Mouse (Mus musculus): Measurements from ENCODE around the gene Rnaset2a. TPM values are rescaled to one million over a fixed set of nuclear protein-coding genes. Genes with fewer than 3 reads are reported as not detected.
"Not testable (repeated sequence)": the region's sequence is repeated elsewhere in the genome, so short reads cannot be mapped to it uniquely, and the experiment has no call there.

Gene Rnaset2a
- polyA plus RNA-seq (2012; fragmentation: generic; extraction: Trizol): 84.9 TPM
- long read RNA-seq, experiment 1, transcript Rnaset2a-201 (9 exons, 1,793 nt): major isoform, 111 of 120 reads
- long read RNA-seq, experiment 1, partial matches to known transcripts: 9 of 120 reads
- long read RNA-seq, experiment 1, other reads (novel, unspliced or antisense): 0 of 120 reads
- long read RNA-seq, experiment 2, transcript Rnaset2a-201 (9 exons, 1,793 nt): major isoform, 19 of 22 reads
- long read RNA-seq, experiment 2, partial matches to known transcripts: 0 of 22 reads
- long read RNA-seq, experiment 2, other reads (novel, unspliced or antisense): 3 of 22 reads

- H3K79me2 ChIP-seq (ENCODE audit: control insufficient read depth, insufficient read depth); H3K36me3 ChIP-seq (ENCODE audit: control insufficient read depth, insufficient read depth); H3K27me3 ChIP-seq (ENCODE audit: control insufficient read depth, insufficient read depth, insufficient read length); H3ac ChIP-seq (ENCODE audit: control insufficient read depth, insufficient read length, low read depth); H3K79me3 ChIP-seq (ENCODE audit: low read depth): not testable (repeated sequence)
- H3K4me3 ChIP-seq (ENCODE audit: insufficient read depth, poor library complexity, severe bottlenecking): peak within 1 kb of the TSS; percentile 49
Measured at GRCm38 (mm10) chr17:8147439-8148316, at the start of gene Rnaset2a, which contains the start of gene Gm49673. Rnaset2a (minus strand) TSS chr17:8148097. Gm49673 (minus strand) TSS chr17:8147788.

- H3K27me3 ChIP-seq (ENCODE audit: control insufficient read depth, insufficient read depth, insufficient read length): no peaks in the 10 kb centered on the region
- no peak overlapping the region for H3ac ChIP-seq (ENCODE audit: control insufficient read depth, insufficient read length, low read depth)
- H3K36me3 ChIP-seq (ENCODE audit: control insufficient read depth, insufficient read depth): peaks cover 44% of the 10 kb centered on the region
- no peaks in the 10 kb centered on the region for H3K79me2 ChIP-seq (ENCODE audit: control insufficient read depth, insufficient read depth)
- no peaks in the 10 kb centered on the region for H3K79me3 ChIP-seq (ENCODE audit: low read depth)
- no peak overlapping the region for H3K4me3 ChIP-seq (ENCODE audit: insufficient read depth, poor library complexity, severe bottlenecking)
- TF ChIP-seq MYOG (IDR thresholded peaks at IDR 0.05; ENCODE audit: control insufficient read depth, extremely low read depth, insufficient read length) (no peak), MYOD1 (IDR thresholded peaks at IDR 0.05; ENCODE audit: control insufficient read depth, insufficient read length, low read depth) (no peak), CTCF (IDR thresholded peaks at IDR 0.05; ENCODE audit: control insufficient read depth, insufficient read depth, insufficient read length) (no peak), MAX (IDR thresholded peaks at IDR 0.05) (no peak)
Measured at GRCm38 (mm10) chr17:8197652-8198051, 49.8 kb upstream of the Rnaset2a start.

GRCm38 (mm10) chr17:8195685-8196376 is 47.9 kb upstream of the Rnaset2a start:
- Histone ChIP-seq H3K27me3 (ENCODE audit: control insufficient read depth, insufficient read depth, insufficient read length) (no peaks in the 10 kb centered on the region), H3ac (ENCODE audit: control insufficient read depth, insufficient read length, low read depth) (no peak overlapping the region), H3K79me3 (ENCODE audit: low read depth) (no peaks in the 10 kb centered on the region), H3K4me3 (ENCODE audit: insufficient read depth, poor library complexity, severe bottlenecking) (no peak overlapping the region), H3K36me3 (ENCODE audit: control insufficient read depth, insufficient read depth) (peaks cover 58% of the 10 kb centered on the region), H3K79me2 (ENCODE audit: control insufficient read depth, insufficient read depth) (no peaks in the 10 kb centered on the region)
- TF ChIP-seq MAX (IDR thresholded peaks at IDR 0.05) (no peak), FOSL1 (IDR thresholded peaks at IDR 0.05; ENCODE audit: insufficient read depth, low read length, poor library complexity, severe bottlenecking) (no peak), CTCF (IDR thresholded peaks at IDR 0.05; ENCODE audit: control insufficient read depth, insufficient read depth, insufficient read length) (no peak), CEBPB (IDR thresholded peaks at IDR 0.05; ENCODE audit: low read depth) (no peak), USF1 (IDR thresholded peaks at IDR 0.05; ENCODE audit: low read depth) (no peak), MYOG (IDR thresholded peaks at IDR 0.05; ENCODE audit: control insufficient read depth, extremely low read depth, insufficient read length) (no peak), MYOD1 (IDR thresholded peaks at IDR 0.05; ENCODE audit: control insufficient read depth, insufficient read length, low read depth) (no peak)

GRCm38 (mm10) chr17:8193678-8194077 is 45.8 kb upstream of the Rnaset2a start:
- no peaks in the 10 kb centered on the region for H3K27me3 ChIP-seq (ENCODE audit: control insufficient read depth, insufficient read depth, insufficient read length)
- TF ChIP-seq MAX (IDR thresholded peaks at IDR 0.05) (no peak), CTCF (IDR thresholded peaks at IDR 0.05; ENCODE audit: control insufficient read depth, insufficient read depth, insufficient read length) (no peak), MYOG (IDR thresholded peaks at IDR 0.05; ENCODE audit: control insufficient read depth, extremely low read depth, insufficient read length) (no peak), FOSL1 (IDR thresholded peaks at IDR 0.05; ENCODE audit: insufficient read depth, low read length, poor library complexity, severe bottlenecking) (no peak), MYOD1 (IDR thresholded peaks at IDR 0.05; ENCODE audit: control insufficient read depth, insufficient read length, low read depth) (no peak), USF1 (IDR thresholded peaks at IDR 0.05; ENCODE audit: low read depth) (no peak), CEBPB (IDR thresholded peaks at IDR 0.05; ENCODE audit: low read depth) (no peak)
- H3K4me3 ChIP-seq (ENCODE audit: insufficient read depth, poor library complexity, severe bottlenecking): no peak overlapping the region
- H3ac ChIP-seq (ENCODE audit: control insufficient read depth, insufficient read length, low read depth): no peak overlapping the region
- H3K79me2 ChIP-seq (ENCODE audit: control insufficient read depth, insufficient read depth): no peaks in the 10 kb centered on the region
- peaks cover 78% of the 10 kb centered on the region for H3K36me3 ChIP-seq (ENCODE audit: control insufficient read depth, insufficient read depth)
- no peaks in the 10 kb centered on the region for H3K79me3 ChIP-seq (ENCODE audit: low read depth)

GRCm38 (mm10) chr17:8184217-8184616 is 36.3 kb upstream of the Rnaset2a start:
- TF ChIP-seq CTCF (IDR thresholded peaks at IDR 0.05; ENCODE audit: control insufficient read depth, insufficient read depth, insufficient read length) (no peak), MAX (IDR thresholded peaks at IDR 0.05) (no peak), MYOD1 (IDR thresholded peaks at IDR 0.05; ENCODE audit: control insufficient read depth, insufficient read length, low read depth) (no peak), USF1 (IDR thresholded peaks at IDR 0.05; ENCODE audit: low read depth) (no peak), CEBPB (IDR thresholded peaks at IDR 0.05; ENCODE audit: low read depth) (no peak), FOSL1 (IDR thresholded peaks at IDR 0.05; ENCODE audit: insufficient read depth, low read length, poor library complexity, severe bottlenecking) (no peak), MYOG (IDR thresholded peaks at IDR 0.05; ENCODE audit: control insufficient read depth, extremely low read depth, insufficient read length) (no peak)
- Histone ChIP-seq H3K4me3 (ENCODE audit: insufficient read depth, poor library complexity, severe bottlenecking) (no peak overlapping the region), H3K36me3 (ENCODE audit: control insufficient read depth, insufficient read depth) (peaks cover 86% of the 10 kb centered on the region), H3K79me2 (ENCODE audit: control insufficient read depth, insufficient read depth) (no peaks in the 10 kb centered on the region), H3K79me3 (ENCODE audit: low read depth) (no peaks in the 10 kb centered on the region), H3K27me3 (ENCODE audit: control insufficient read depth, insufficient read depth, insufficient read length) (no peaks in the 10 kb centered on the region), H3ac (ENCODE audit: control insufficient read depth, insufficient read length, low read depth) (no peak overlapping the region)

All from C2C12 (cell line).